Mouse (Mus musculus) intestine, postnatal 0 days (tissue): ENCODE measurements at regions not wholly inside any gene's neighbourhood (a gene's known extent, or its start where the extent isn't known, plus 50 kb on each side); places are given as distances from the start of the nearest gene placed in this dataset.

ENCODE experiments used
- ATAC-seq: fragments of 200-750 bp; cut with Nextera tagmentation; 2 replicates; pipeline ENCODE4 v1.8.0; 2017; ENCODE audit warnings: mild to moderate bottlenecking, moderate TSS enrichment, moderate library complexity
- H3K27ac ChIP-seq: fragments of 300-500 bp; sonication (generic); 2 replicates; pipeline ENCODE4 v1.5.1; 2014; ENCODE audit warnings: mild to moderate bottlenecking, low read depth, low read length, moderate library complexity
- H3K27me3 ChIP-seq: fragments of 300-500 bp; sonication (generic); replicated peaks from 2 replicates; pipeline ENCODE4 v1.6.1; 2014; ENCODE audit warnings: low read length, mixed read lengths; ENCODE audit not compliant: control insufficient read depth, insufficient read depth
- H3K36me3 ChIP-seq: fragments of 300-500 bp; sonication (generic); 2 replicates; pipeline ENCODE4 v1.6.1; 2014; ENCODE audit warnings: mild to moderate bottlenecking, moderate library complexity; ENCODE audit not compliant: control insufficient read depth, insufficient read depth
- H3K4me1 ChIP-seq: fragments of 300-500 bp; sonication (generic); replicated peaks from 2 replicates; pipeline ENCODE4 v1.6.1; 2014; ENCODE audit warnings: antibody characterized with exemption, low read length, mixed read lengths; ENCODE audit not compliant: control insufficient read depth, insufficient read depth
- H3K4me2 ChIP-seq: fragments of 300-500 bp; sonication (generic); replicated peaks from 2 replicates; pipeline ENCODE4 v1.6.1; 2014; ENCODE audit warnings: low read depth, mild to moderate bottlenecking, moderate library complexity
- H3K4me3 ChIP-seq: fragments of 300-500 bp; sonication (generic); 2 replicates; pipeline ENCODE4 v1.5.1; 2014; ENCODE audit warnings: low read depth, low read length
- H3K9ac ChIP-seq: fragments of 300-500 bp; sonication (generic); 2 replicates; pipeline ENCODE4 v1.6.1; 2014; ENCODE audit warnings: mild to moderate bottlenecking, low read depth, low read length
- H3K9me3 ChIP-seq: fragments of 300-500 bp; sonication (generic); 2 replicates; pipeline ENCODE4 v1.6.1; 2016; ENCODE audit warnings: mixed run types; ENCODE audit not compliant: control insufficient read depth
- CTCF ChIP-seq: sonication (generic); IDR thresholded peaks from 2 replicates; pipeline ENCODE4 v1.5.1; 2016; ENCODE audit warnings: low read depth, mild to moderate bottlenecking, control low read depth, antibody characterized with exemption, moderate library complexity
- WGBS: fragments of 180-500 bp; shearing (Covaris S2); extraction: QIAGEN DNeasy Blood & Tissue Kit; methylation state at CpG from one replicate; pipeline ENCODE4 v1.1.7; 2014; 5-methylcytosine and 5-hydroxymethylcytosine counted together

DNA sequence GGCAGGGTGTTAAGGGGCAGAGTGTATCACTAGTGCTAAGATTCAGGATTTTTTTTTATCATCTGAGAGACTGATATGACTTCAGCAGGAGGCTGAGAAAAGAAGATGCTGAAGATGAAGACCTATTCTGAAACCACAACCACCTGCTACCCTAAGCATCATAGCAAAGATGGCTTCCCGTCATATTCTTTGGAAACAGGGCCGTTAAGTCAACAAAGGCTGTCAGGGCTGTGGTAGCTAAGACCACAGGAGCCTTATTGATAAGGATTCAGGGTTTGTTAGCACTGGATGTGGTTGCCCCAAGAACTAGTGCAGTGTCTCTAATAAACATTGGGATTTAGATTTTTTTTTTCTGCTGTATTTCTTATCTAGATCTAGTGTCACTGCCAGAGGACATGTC is 56.7 kb upstream of the Rasgrp1 start:
- no peak for ATAC-seq
- no peak for TF ChIP-seq CTCF
- Histone ChIP-seq H3K27ac (no peak overlapping the region), H3K4me2 (no peak overlapping the region), H3K9me3 (no peaks in the 10 kb centered on the region), H3K27me3 (no peaks in the 10 kb centered on the region), H3K9ac (no peak overlapping the region), H3K4me1 (no peaks in the 10 kb centered on the region), H3K4me3 (no peak overlapping the region), H3K36me3 (no peaks in the 10 kb centered on the region)
- 36% methylated on average over 2 of the region's 2 CpGs for WGBS

DNA sequence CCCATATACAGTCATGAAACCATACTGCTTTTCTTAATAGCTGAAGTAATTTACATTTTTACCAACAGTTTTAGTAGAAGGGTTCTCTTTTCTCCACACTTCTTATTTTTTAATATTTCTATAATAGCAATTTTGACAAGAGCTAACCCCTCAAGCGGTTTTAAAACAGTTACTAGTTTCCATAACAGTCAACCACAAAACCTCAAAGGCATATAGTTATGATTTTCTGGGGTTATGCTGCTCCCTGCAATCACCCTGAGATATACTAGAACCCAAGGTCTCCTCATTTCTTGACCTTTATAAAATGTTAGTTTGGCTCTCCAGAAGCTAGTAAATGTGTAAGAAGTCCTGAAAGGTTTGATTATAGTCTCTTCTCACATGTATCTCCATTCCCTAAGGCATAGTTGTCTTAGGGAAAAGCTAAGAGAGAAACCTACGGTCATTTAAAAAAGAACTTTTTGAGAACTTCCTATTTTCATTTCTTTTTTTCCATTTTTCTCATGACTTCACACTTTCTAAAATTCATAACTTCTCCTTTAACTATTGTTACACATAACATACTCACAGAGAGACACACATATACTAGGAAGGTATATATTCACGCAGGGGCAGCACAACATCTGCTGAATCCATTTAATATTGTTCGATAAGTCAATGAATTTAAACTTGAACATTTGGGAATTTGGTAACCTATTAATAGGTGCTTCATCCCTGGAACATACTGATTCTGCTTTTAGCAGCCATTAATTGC is 60.8 kb upstream of the Rasgrp1 start:
- WGBS: 87% methylated on average over 4 of the region's 4 CpGs

DNA sequence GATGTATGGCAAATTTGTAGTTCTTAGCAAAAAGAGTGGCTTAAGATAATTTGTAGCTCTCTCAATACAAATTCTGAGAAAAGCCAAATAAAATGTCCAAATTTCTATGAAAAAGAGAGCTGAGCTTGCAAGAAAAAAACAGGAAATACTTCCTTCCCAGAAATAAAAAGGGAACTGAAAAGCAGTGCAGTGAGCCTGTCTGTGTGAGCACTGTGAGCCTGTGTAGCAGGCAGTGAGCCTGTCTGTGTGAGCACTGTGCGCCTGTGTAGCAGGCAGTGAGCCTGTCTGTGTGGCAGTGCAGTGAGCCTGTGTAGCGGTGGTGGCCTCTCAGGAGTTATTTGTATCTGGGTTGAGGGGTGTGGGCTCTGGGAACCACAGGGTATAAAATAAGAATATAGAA is 62.7 kb upstream of the Rasgrp1 start:
- no peaks in the 10 kb centered on the region for H3K36me3 ChIP-seq
- 68% methylated on average over 2 of the region's 2 CpGs for WGBS

More for the DNA sequence above, 60.8 kb upstream of the Rasgrp1 start:
- Histone ChIP-seq H3K27ac (no peak overlapping the region), H3K9me3 (no peaks in the 10 kb centered on the region), H3K36me3 (no peaks in the 10 kb centered on the region), H3K27me3 (no peaks in the 10 kb centered on the region), H3K4me1 (no peaks in the 10 kb centered on the region), H3K4me3 (no peak overlapping the region), H3K9ac (no peak overlapping the region), H3K4me2 (no peak overlapping the region)
- no peak for ATAC-seq
- TF ChIP-seq CTCF: no peak

DNA sequence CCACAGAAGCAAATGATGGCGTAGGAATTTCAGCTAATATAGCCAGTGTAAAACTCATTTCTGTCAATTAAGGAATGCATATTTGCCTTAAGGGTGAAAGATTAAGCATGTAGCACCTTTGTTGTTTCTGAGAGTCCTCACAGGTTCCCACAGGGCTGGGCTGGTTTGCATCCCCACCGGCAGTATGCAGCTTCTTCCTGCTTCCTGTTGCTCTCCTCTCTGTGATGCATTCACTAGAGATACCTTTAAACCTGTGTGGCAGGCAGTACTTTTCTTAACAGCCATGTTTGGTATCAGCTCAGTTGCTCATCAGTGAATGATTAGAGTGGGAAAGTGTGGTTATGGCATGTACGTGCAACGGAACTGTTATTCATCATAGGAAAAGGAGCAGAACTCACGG is 65.4 kb upstream of the Rasgrp1 start:
- no peaks in the 10 kb centered on the region for H3K9me3 ChIP-seq
- no peaks in the 10 kb centered on the region for H3K4me1 ChIP-seq
- no peak for ATAC-seq
- no peak overlapping the region for H3K27ac ChIP-seq
- H3K36me3 ChIP-seq: no peaks in the 10 kb centered on the region
- H3K27me3 ChIP-seq: no peaks in the 10 kb centered on the region
- H3K9ac ChIP-seq: no peak overlapping the region
- no peak overlapping the region for H3K4me3 ChIP-seq
- H3K4me2 ChIP-seq: no peak overlapping the region
- no peak for TF ChIP-seq CTCF
- 73% methylated on average over 5 of the region's 5 CpGs for WGBS

More for the DNA sequence above, 62.7 kb upstream of the Rasgrp1 start:
- Histone ChIP-seq H3K4me1 (no peaks in the 10 kb centered on the region), H3K4me2 (no peak overlapping the region), H3K27ac (no peak overlapping the region), H3K9me3 (no peaks in the 10 kb centered on the region), H3K9ac (no peak overlapping the region), H3K4me3 (no peak overlapping the region), H3K27me3 (no peaks in the 10 kb centered on the region)
- no peak for TF ChIP-seq CTCF
- no peak for ATAC-seq

DNA sequence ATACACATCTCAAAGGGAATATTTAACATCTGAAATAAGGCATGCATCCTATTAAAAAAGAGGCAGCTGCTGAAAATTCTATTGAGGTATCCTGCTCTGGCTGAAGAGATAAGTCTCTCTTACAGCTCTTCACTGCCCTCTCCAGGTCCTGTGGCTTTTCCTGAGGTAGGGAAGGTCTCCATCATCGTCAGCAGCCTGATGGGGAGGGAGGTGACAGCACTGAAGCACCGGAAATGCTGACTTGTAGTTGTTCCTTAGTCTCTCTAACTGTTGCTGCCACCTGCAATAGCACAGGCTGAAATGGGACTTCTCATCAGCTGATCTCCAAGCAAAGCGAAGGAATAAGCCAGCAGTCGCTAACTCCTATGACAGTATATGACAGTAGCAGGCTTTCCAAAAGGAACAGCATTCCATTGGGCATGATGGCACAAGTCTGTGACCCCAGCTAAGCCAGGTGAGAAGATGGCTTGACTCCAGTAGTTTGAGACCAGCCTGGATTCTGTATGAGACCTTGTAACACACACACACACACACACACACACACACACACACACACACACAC is 69.3 kb upstream of the Rasgrp1 start:
- Histone ChIP-seq H3K36me3 (no peaks in the 10 kb centered on the region), H3K4me1 (no peaks in the 10 kb centered on the region), H3K27me3 (no peaks in the 10 kb centered on the region), H3K9ac (no peak overlapping the region), H3K4me2 (no peak overlapping the region), H3K9me3 (no peaks in the 10 kb centered on the region), H3K27ac (no peak overlapping the region), H3K4me3 (no peak overlapping the region)
- ATAC-seq: no peak
- TF ChIP-seq CTCF: peak; percentile 43
- 41% methylated on average over 4 of the region's 4 CpGs for WGBS

DNA sequence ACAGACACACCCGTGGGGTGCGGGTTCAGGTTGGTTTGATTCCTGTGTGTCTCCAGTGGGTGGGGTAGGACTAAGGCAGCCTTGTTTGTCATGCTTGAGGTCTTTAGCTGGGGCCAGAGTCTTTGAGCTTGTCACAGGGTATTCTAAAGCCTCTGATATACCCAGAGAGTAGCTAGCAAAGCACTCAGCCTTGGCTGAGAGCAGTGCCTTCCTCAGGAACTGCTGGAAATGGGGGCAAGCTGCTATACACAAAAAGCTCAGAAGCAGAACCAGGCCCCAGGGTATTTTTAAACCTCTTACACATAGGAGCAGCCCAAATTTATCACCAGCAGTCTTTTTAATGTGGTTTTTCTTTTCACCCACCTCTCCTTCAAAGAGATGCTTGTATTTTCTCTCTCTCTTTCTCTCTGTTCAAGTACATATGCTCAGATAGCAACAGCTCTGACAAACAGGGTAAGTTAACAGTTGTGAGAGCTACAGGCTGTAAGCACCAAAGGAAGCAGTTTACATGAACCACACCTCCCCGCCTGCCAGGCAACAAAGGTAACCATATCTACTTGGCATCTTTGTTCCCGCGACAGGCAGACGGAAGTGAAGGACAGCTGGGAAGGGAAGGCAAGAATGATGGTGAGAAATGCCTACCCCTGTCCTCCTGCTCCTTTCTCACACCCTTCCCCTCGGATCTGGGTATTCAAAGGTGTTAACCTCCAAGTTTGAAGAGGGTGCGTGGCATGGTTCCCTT is 74.6 kb upstream of the Rasgrp1 start:
- Histone ChIP-seq H3K27me3 (no peaks in the 10 kb centered on the region), H3K36me3 (no peaks in the 10 kb centered on the region), H3K4me3 (no peak overlapping the region), H3K4me1 (no peaks in the 10 kb centered on the region), H3K4me2 (no peak overlapping the region), H3K27ac (no peak overlapping the region), H3K9ac (no peak overlapping the region), H3K9me3 (no peaks in the 10 kb centered on the region)
- TF ChIP-seq CTCF: no peak
- no peak for ATAC-seq
- WGBS: 70% methylated on average over 8 of the region's 8 CpGs
